Mouse (Mus musculus) frontal cortex, postnatal 36 days (tissue): ENCODE results near the gene Znrf1.

ENCODE experiments used
- DNase-seq, 2 experiments: peaks; one replicate each; pipeline ENCODE4 v3.0.0; 2022; ENCODE audit warnings: low spot score in 2 of 2

The Znrf1 gene

GRCm38 (mm10) chr8:111533503-111533902 lies 2.4 kb upstream of the Znrf1 start:
- no peak for DNase-seq

- DNase-seq = no peak
These were observed 406 bp upstream of the Znrf1 start for GRCm38 (mm10) chr8:111535491-111535890.

GRCm38 (mm10) chr8:111536978-111537764 lies 1.3 kb downstream of the Znrf1 start:
- peak in 1 of 2 experiments; percentile 44 for DNase-seq

- no peak for DNase-seq
These were observed 1.9 kb downstream of the Znrf1 start for GRCm38 (mm10) chr8:111537765-111538158.

- no peak for DNase-seq
These were observed 2.3 kb downstream of the Znrf1 start for GRCm38 (mm10) chr8:111538194-111538593.

- DNase-seq = no peak
These were observed 3.7 kb downstream of the Znrf1 start for GRCm38 (mm10) chr8:111539422-111540076.

GRCm38 (mm10) chr8:111543712-111544380 lies 7.9 kb downstream of the Znrf1 start:
- no peak for DNase-seq

- DNase-seq = no peak
These were observed 9.7 kb downstream of the Znrf1 start for GRCm38 (mm10) chr8:111545406-111546156.

- DNase-seq = peak in 1 of 2 experiments; percentile 36
These were observed 11.2 kb downstream of the Znrf1 start for GRCm38 (mm10) chr8:111547144-111547543.

- DNase-seq = no peak
These were observed 12.3 kb downstream of the Znrf1 start for GRCm38 (mm10) chr8:111548201-111548600.

GRCm38 (mm10) chr8:111550002-111550870 lies 14.3 kb downstream of the Znrf1 start:
- DNase-seq = no peak

GRCm38 (mm10) chr8:111551511-111552130 lies 15.7 kb downstream of the Znrf1 start:
- DNase-seq = no peak

GRCm38 (mm10) chr8:111561824-111562223 lies 25.9 kb downstream of the Znrf1 start:
- no peak for DNase-seq

- DNase-seq = no peak
These were observed 26.4 kb downstream of the Znrf1 start for GRCm38 (mm10) chr8:111562274-111562803.

GRCm38 (mm10) chr8:111563075-111563474 lies 27.2 kb downstream of the Znrf1 start:
- DNase-seq = no peak

GRCm38 (mm10) chr8:111563687-111564086 lies 27.8 kb downstream of the Znrf1 start:
- no peak for DNase-seq

GRCm38 (mm10) chr8:111564093-111564492 lies 28.2 kb downstream of the Znrf1 start:
- DNase-seq = no peak

- DNase-seq = no peak
These were observed 29.9 kb downstream of the Znrf1 start for GRCm38 (mm10) chr8:111565784-111566191.

- no peak for DNase-seq
These were observed 30.4 kb downstream of the Znrf1 start for GRCm38 (mm10) chr8:111566326-111566725.

- DNase-seq = no peak
These were observed 31.7 kb downstream of the Znrf1 start for GRCm38 (mm10) chr8:111567571-111567970.
